Mouse (Mus musculus) ES-E14 (cell line): ENCODE measurements around the gene Mrgprx1.

ENCODE experiments used
- HCFC1 ChIP-seq: IDR thresholded peaks from 2 replicates; pipeline ENCODE4 v1.6.1; 2012; ENCODE audit warnings: low read length, inconsistent platforms, borderline replicate concordance; ENCODE audit not compliant: insufficient read depth
- MAFK ChIP-seq: IDR thresholded peaks from 2 replicates; pipeline ENCODE4 v1.6.1; 2014; ENCODE audit warnings: mild to moderate bottlenecking, low read depth, low read length, inconsistent platforms; ENCODE audit not compliant: insufficient read depth
- ZC3H11A ChIP-seq: IDR thresholded peaks from 2 replicates; pipeline ENCODE4 v1.6.1; 2012; ENCODE audit warnings: low read depth, mild to moderate bottlenecking, inconsistent platforms, low read length, borderline replicate concordance

DNA sequence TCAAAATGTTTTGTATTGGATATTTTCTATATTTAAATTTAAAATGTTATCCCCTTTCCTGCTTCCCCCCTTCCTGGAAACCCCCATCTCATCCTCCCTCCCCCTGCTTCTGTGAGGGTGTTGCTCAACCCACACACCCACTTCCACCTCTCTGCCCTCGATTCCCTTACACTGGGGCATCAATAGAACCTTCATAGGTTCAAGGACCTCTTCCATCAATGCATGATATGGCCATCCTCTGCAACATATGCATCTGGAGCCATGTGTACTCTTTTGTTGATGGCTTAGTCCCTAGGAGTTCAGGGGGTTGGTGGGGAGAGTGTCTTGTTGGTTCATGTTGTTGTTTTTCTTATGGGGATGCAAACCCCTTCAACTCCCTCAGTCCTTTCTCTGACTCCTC, 45.4 kb downstream of the Mrgprx1 start, which contains the start of gene Mrgpra4:
- TF ChIP-seq ZC3H11A (no peak), MAFK (no peak), HCFC1 (no peak)
